Comparison of ENCODE assay signal across 10 mouse cellular contexts in genomic region chr10:79116125-79116849, GRCm38 (mm10). TPM values are rescaled to one million over a fixed set of nuclear protein-coding genes. Genes with fewer than 3 reads are reported as not detected.
A peak's percentile ranks its signal among the peaks of the same experiment; 100 is the strongest.
DNase-seq lines count a peak whose midpoint lies in the region; ATAC-seq and TF ChIP-seq lines count a peak whose summit lies in the region.
"Had no signal": no experiment of that assay in that cellular context is flagged by ENCODE, and none has a peak within 500 bp of the region (broad histone marks: within the 10 kb centered on the region; RNA-seq: fewer than 3 reads in every experiment).

No protein-coding gene starts in this region.

- peak; percentile 78 for TF ChIP-seq CTCF in gastrocnemius, adult 2 months (IDR thresholded peaks at IDR 0.05)

- ATAC-seq in forebrain, embryonic 15.5 days (replicated peaks) = peak; percentile 63; the same call in 1 of the 2 replicates
- ATAC-seq in hindbrain, embryonic 14.5 days (ENCODE audit: low FRiP score) = peak; percentile 78; the same call in 1 of the 2 replicates
- peak; percentile 92 for ATAC-seq in megakaryocyte progenitor cell, adult 5-6 weeks (replicated peaks; ENCODE audit: poor library complexity)

- H3K27me3 ChIP-seq in forebrain, embryonic 15.5 days = no peaks in the 10 kb centered on the region
- H3K27me3 ChIP-seq in hindbrain, embryonic 14.5 days (ENCODE audit: control insufficient read depth, insufficient read depth, low read length) = no peaks in the 10 kb centered on the region

- peak; percentile 37 for DNase-seq in gastrocnemius, adult 2 months
- DNase-seq in gastrocnemius, postnatal 25 days = no peak
- DNase-seq in c-Kit-positive CD71-positive TER-119-positive erythroid progenitor cells, embryonic 14.5 days (ENCODE audit: low spot score) = peak; percentile 34
- peak; percentile 90 for DNase-seq in hindbrain, embryonic 14.5 days (ENCODE audit: low spot score)
- DNase-seq in layer of hippocampus, postnatal 14 days (ENCODE audit: low spot score in 2 of 2) = peak; percentile 42 to 68
- DNase-seq in right cerebral cortex, postnatal 4 days = peak; percentile 51

- H3K9me3 ChIP-seq in forebrain, embryonic 15.5 days = no peaks in the 10 kb centered on the region
- H3K9me3 ChIP-seq in hindbrain, embryonic 14.5 days (ENCODE audit: control insufficient read depth, low read length) = no peaks in the 10 kb centered on the region
- H3K9me3 ChIP-seq: G1E; megakaryocyte, embryonic 14.5 days had no signal

- WGBS in forebrain, embryonic 15.5 days = 52% methylated on average over 4 of the region's 4 CpGs
- 57% methylated on average over 4 of the region's 4 CpGs for WGBS in hindbrain, embryonic 14.5 days

- no peak overlapping the region for H3K4me2 ChIP-seq in forebrain, embryonic 15.5 days (replicated peaks)
- no peak overlapping the region for H3K4me2 ChIP-seq in hindbrain, embryonic 14.5 days (replicated peaks)

- H3K36me3 ChIP-seq in forebrain, embryonic 15.5 days = no peaks in the 10 kb centered on the region
- no peaks in the 10 kb centered on the region for H3K36me3 ChIP-seq in hindbrain, embryonic 14.5 days (replicated peaks; ENCODE audit: control insufficient read depth, insufficient read depth)
- H3K36me3 ChIP-seq: G1E had no signal

- H3K9ac ChIP-seq in forebrain, embryonic 15.5 days (replicated peaks) = no peak overlapping the region
- H3K9ac ChIP-seq in hindbrain, embryonic 14.5 days = no peak overlapping the region

- no peak overlapping the region for H3K27ac ChIP-seq in gastrocnemius, adult 2 months
- no peak overlapping the region for H3K27ac ChIP-seq in forebrain, embryonic 15.5 days (replicated peaks)
- no peak overlapping the region for H3K27ac ChIP-seq in hindbrain, embryonic 14.5 days

- H3K4me3 ChIP-seq in gastrocnemius, adult 2 months = no peak overlapping the region
- H3K4me3 ChIP-seq in forebrain, embryonic 15.5 days = no peak overlapping the region
- H3K4me3 ChIP-seq in hindbrain, embryonic 14.5 days (replicated peaks; ENCODE audit: low read length) = no peak overlapping the region
- H3K4me3 ChIP-seq: megakaryocyte, embryonic 14.5 days had no signal

- intact Hi-C loops in gastrocnemius, adult 2 months (cut with DNase I) = loop anchor here (1.0 kb wide), 1 partner anchor 360 kb away; no protein-coding TSS in a partner anchor

- no peaks in the 10 kb centered on the region for H3K4me1 ChIP-seq in forebrain, embryonic 15.5 days
- H3K4me1 ChIP-seq in hindbrain, embryonic 14.5 days (replicated peaks; ENCODE audit: control insufficient read depth, insufficient read depth, low read length) = no peaks in the 10 kb centered on the region
- H3K4me1 ChIP-seq: megakaryocyte, embryonic 14.5 days had no signal

RNA-seq across cellular contexts. Expression of gene 2610008E11Rik, which starts 18.9 kb away (rescaled TPM):
- 10 to 100 TPM in 1 of 2 experiments, 1 to 10 TPM in 1; 9.8 to 12.6 TPM for total RNA-seq in gastrocnemius, adult 2 months (2021)
- 1 to 10 TPM; 7.4 to 8.9 TPM for total RNA-seq in gastrocnemius, postnatal 25 days (2021)
- 58.7 and 59.5 TPM in 2 replicates for polyA plus RNA-seq in forebrain, embryonic 15.5 days (2015; fragmentation: Nextera tagmentation; extraction: Ambion mirVana)
- 50.7 and 54.9 TPM in 2 replicates for polyA plus RNA-seq in hindbrain, embryonic 14.5 days (2014; fragmentation: Nextera tagmentation; extraction: Ambion mirVana)
- total RNA-seq in layer of hippocampus, postnatal 14 days (2021) = 10 to 100 TPM; 25.0 to 26.0 TPM
- total RNA-seq in megakaryocyte progenitor cell, adult 5-6 weeks (2015) = 10.2 and 10.6 TPM in 2 replicates
- 8.1 and 9.8 TPM in 2 replicates for total RNA-seq in megakaryocyte progenitor cell, adult 5-6 weeks (2017)

RNA-seq across cellular contexts. Expression of gene Vmn2r80, which starts 32.3 kb away (rescaled TPM):
- not detected for total RNA-seq in gastrocnemius, adult 2 months (2021)
- not detected for total RNA-seq in gastrocnemius, postnatal 25 days (2021)
- not detected in 2 replicates for polyA plus RNA-seq in forebrain, embryonic 15.5 days (2015; fragmentation: Nextera tagmentation; extraction: Ambion mirVana)
- polyA plus RNA-seq in hindbrain, embryonic 14.5 days (2014; fragmentation: Nextera tagmentation; extraction: Ambion mirVana) = not detected in 2 replicates
- not detected for total RNA-seq in layer of hippocampus, postnatal 14 days (2021)
- not detected in 2 replicates for total RNA-seq in megakaryocyte progenitor cell, adult 5-6 weeks (2015)
- total RNA-seq in megakaryocyte progenitor cell, adult 5-6 weeks (2017) = not detected in 2 replicates
- polyA plus RNA-seq: G1E had no signal
